Mouse (Mus musculus) T-helper 1 cell (primary cell): ENCODE results near the gene Eif4a3.

ENCODE experiments used
- in situ Hi-C: fragments of 300-600 bp; cut with MboI, MseI; formaldehyde crosslinking; loops from one replicate; pipeline ENCODE4 v1.15.1; 2025; ENCODE audit warnings: high pct_unique_total_duplicates

The Eif4a3 gene

GRCm38 (mm10) chr11:119299391-119300245 lies at the start of gene Eif4a3:
Eif4a3 (minus strand) TSS chr11:119300089.
- in situ Hi-C loops = no loop called here

- in situ Hi-C loops = no loop called here
Measured at GRCm38 (mm10) chr11:119347125-119347524, 47.2 kb upstream of the Eif4a3 start.

GRCm38 (mm10) chr11:119344865-119345264 lies 45.0 kb upstream of the Eif4a3 start:
- in situ Hi-C loops = loop anchor here (5.0 kb wide), 1 partner anchor 57 kb away; no protein-coding TSS in a partner anchor

- in situ Hi-C loops = loop anchor here (5.0 kb wide), 1 partner anchor 58 kb away; no protein-coding TSS in a partner anchor
Measured at GRCm38 (mm10) chr11:119344178-119344577, 44.3 kb upstream of the Eif4a3 start.

- in situ Hi-C loops = loop anchor here (5.0 kb wide), 1 partner anchor 63 kb away; no protein-coding TSS in a partner anchor
Measured at GRCm38 (mm10) chr11:119339637-119340036, 39.7 kb upstream of the Eif4a3 start.

- in situ Hi-C loops = no loop called here
Measured at GRCm38 (mm10) chr11:119339179-119339578, 39.3 kb upstream of the Eif4a3 start.

- in situ Hi-C loops = no loop called here
Measured at GRCm38 (mm10) chr11:119338271-119339059, 38.6 kb upstream of the Eif4a3 start.

- in situ Hi-C loops = no loop called here
Measured at GRCm38 (mm10) chr11:119331970-119332369, 32.1 kb upstream of the Eif4a3 start.

- in situ Hi-C loops = no loop called here
Measured at GRCm38 (mm10) chr11:119330592-119330991, 30.7 kb upstream of the Eif4a3 start.

GRCm38 (mm10) chr11:119325068-119325467 lies 25.2 kb upstream of the Eif4a3 start:
- in situ Hi-C loops = no loop called here

- in situ Hi-C loops = no loop called here
Measured at GRCm38 (mm10) chr11:119322521-119322920, 22.6 kb upstream of the Eif4a3 start.

- in situ Hi-C loops = no loop called here
Measured at GRCm38 (mm10) chr11:119316720-119317119, 16.8 kb upstream of the Eif4a3 start.

- in situ Hi-C loops = no loop called here
Measured at GRCm38 (mm10) chr11:119314252-119314936, 14.5 kb upstream of the Eif4a3 start.

- in situ Hi-C loops = no loop called here
Measured at GRCm38 (mm10) chr11:119310621-119311020, 10.7 kb upstream of the Eif4a3 start.

- in situ Hi-C loops = no loop called here
Measured at GRCm38 (mm10) chr11:119307916-119308315, 8.0 kb upstream of the Eif4a3 start.

- in situ Hi-C loops = no loop called here
Measured at GRCm38 (mm10) chr11:119307658-119307867, 7.7 kb upstream of the Eif4a3 start, which contains the start of gene Card14. Card14 (plus strand) TSS chr11:119307768.

GRCm38 (mm10) chr11:119306762-119307657 lies 7.1 kb upstream of the Eif4a3 start:
- in situ Hi-C loops = no loop called here

GRCm38 (mm10) chr11:119304904-119305712 lies 5.2 kb upstream of the Eif4a3 start:
- in situ Hi-C loops = no loop called here

- in situ Hi-C loops = no loop called here
Measured at GRCm38 (mm10) chr11:119300986-119301385, 1.1 kb upstream of the Eif4a3 start.

GRCm38 (mm10) chr11:119300246-119300935 lies 502 bp upstream of the Eif4a3 start:
- in situ Hi-C loops = no loop called here
